Mouse (Mus musculus) spleen, adult 2 months (tissue): Measurements from ENCODE around the gene Lrp3. TPM values are rescaled to one million over a fixed set of nuclear protein-coding genes. Genes with fewer than 3 reads are reported as not detected.

Source experiments
- DNase-seq, 2 experiments: peaks; one replicate each; pipeline versions ENCODE4 v3.0.0 to v3.0.0-alpha.2; 2012 to 2021; ENCODE audit warnings: low spot score in 2 of 2, low read depth in 1 of 2
- H3K27ac ChIP-seq: fragments of 200-500 bp; 2 replicates; pipeline ENCODE4 v1.5.1; 2012; ENCODE audit warnings: low read length, inconsistent platforms; ENCODE audit not compliant: insufficient read depth
- H3K27me3 ChIP-seq: fragments of 200-500 bp; 2 replicates; pipeline ENCODE4 v1.6.1; 2012; ENCODE audit warnings: mild to moderate bottlenecking, moderate library complexity, low read length, inconsistent platforms; ENCODE audit not compliant: control insufficient read depth, insufficient read depth
- H3K36me3 ChIP-seq: fragments of 200-500 bp; 2 replicates; pipeline ENCODE4 v1.6.1; 2012; ENCODE audit warnings: mild to moderate bottlenecking, low read length, inconsistent platforms; ENCODE audit not compliant: control insufficient read depth, insufficient read depth
- H3K4me1 ChIP-seq: fragments of 200-500 bp; 2 replicates; pipeline ENCODE4 v1.6.1; 2011; ENCODE audit warnings: inconsistent platforms; ENCODE audit not compliant: control insufficient read depth, insufficient read depth, insufficient read length
- H3K4me3 ChIP-seq: fragments of 200-500 bp; 2 replicates; pipeline ENCODE4 v1.5.1; 2011; ENCODE audit warnings: mild to moderate bottlenecking, inconsistent platforms; ENCODE audit not compliant: insufficient read depth, insufficient read length; ENCODE audit errors: extremely low read depth
- CTCF ChIP-seq: fragments of 200-500 bp; IDR thresholded peaks from 2 replicates; pipeline ENCODE4 v1.5.1; 2011; ENCODE audit warnings: mild to moderate bottlenecking, inconsistent platforms; ENCODE audit not compliant: insufficient read depth, insufficient read length, insufficient replicate concordance; ENCODE audit errors: extremely low read depth
- POLR2A ChIP-seq: fragments of 200-500 bp; IDR thresholded peaks from 2 replicates; pipeline ENCODE4 v1.6.1; 2011; ENCODE audit warnings: low read depth, low read length, inconsistent platforms
- WGBS: fragments of 180-500 bp; shearing (Covaris S2); methylation state at CpG from one replicate; pipeline ENCODE4 v1.1.7; 2018; 5-methylcytosine and 5-hydroxymethylcytosine counted together
- polyA plus RNA-seq: library from polyadenylated mRNA; depleted of rRNA; stranded (reverse); fragments of >200 nt; gene quantifications from 2 replicates; pipeline ENCODE4 v1.2.3, GENCODE M21; 2012

Gene Lrp3
- polyA plus RNA-seq, 1 experiment: 3.6 TPM

DNA sequence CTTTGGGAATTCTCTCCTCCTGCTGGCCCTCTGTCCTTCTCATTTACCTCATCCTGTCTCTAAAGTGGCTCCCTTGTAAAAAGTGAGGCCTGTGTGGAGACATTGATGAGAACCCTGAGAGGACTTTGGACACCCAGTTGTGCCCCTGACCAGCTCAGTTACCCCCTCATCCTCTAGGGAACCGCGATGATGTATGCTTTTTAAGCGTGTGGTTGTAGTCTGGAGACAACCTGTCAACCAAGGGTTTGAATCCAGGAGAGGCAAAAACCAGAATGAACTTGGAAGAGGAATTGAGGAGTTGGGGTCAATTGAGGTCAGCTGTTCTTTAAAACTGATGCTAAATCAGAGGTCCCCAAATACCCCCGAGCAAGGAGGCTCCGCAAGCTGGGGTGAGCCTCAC, 433 bp upstream of the Lrp3 start:
- H3K27ac ChIP-seq: no peak overlapping the region
- WGBS: 49% methylated on average over 5 of the region's 5 CpGs
- no peak overlapping the region for H3K4me3 ChIP-seq
- H3K36me3 ChIP-seq: no peaks in the 10 kb centered on the region
- peaks cover 7% of the 10 kb centered on the region for H3K27me3 ChIP-seq
- DNase-seq: no peak
- no peaks in the 10 kb centered on the region for H3K4me1 ChIP-seq
- TF ChIP-seq CTCF: no peak
- no peak for TF ChIP-seq POLR2A

GRCm38 (mm10) chr7:35214442-35215222, 666 bp downstream of the Lrp3 start:
- Histone ChIP-seq H3K27me3 (peaks cover 7% of the 10 kb centered on the region), H3K4me3 (peak overlapping the region; percentile 8; the same call in 1 of the 2 replicates), H3K27ac (no peak overlapping the region), H3K4me1 (no peaks in the 10 kb centered on the region), H3K36me3 (no peaks in the 10 kb centered on the region)
- TF ChIP-seq POLR2A (no peak), CTCF (no peak)
- WGBS: 2% methylated on average over 77 of the region's 79 CpGs
- DNase-seq: no peak

DNA sequence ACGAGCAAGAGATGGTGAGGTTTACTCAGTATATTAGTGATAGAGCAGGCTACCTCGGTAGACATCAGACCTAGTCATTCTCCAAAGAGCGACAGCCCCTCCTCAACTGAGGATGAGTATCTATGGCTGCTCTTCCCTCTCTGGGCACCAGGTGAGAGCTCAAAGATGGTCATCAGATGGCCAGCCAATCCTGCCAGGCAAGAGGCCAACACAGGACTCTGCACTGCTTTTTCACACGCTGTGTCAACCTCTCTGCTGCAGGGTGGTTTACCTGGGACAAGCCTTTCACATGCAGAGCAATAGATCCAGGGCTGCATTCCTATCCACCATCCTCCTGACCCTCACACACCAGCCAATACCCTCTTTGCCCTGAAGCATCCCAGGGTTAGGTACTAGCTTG, 3.5 kb downstream of the Lrp3 start:
- DNase-seq: no peak
- Histone ChIP-seq H3K36me3 (no peaks in the 10 kb centered on the region), H3K27ac (no peak overlapping the region), H3K4me1 (no peaks in the 10 kb centered on the region), H3K4me3 (no peak overlapping the region), H3K27me3 (peaks cover 7% of the 10 kb centered on the region)
- 84% methylated on average over 4 of the region's 4 CpGs for WGBS
- TF ChIP-seq CTCF (no peak), POLR2A (no peak)

DNA sequence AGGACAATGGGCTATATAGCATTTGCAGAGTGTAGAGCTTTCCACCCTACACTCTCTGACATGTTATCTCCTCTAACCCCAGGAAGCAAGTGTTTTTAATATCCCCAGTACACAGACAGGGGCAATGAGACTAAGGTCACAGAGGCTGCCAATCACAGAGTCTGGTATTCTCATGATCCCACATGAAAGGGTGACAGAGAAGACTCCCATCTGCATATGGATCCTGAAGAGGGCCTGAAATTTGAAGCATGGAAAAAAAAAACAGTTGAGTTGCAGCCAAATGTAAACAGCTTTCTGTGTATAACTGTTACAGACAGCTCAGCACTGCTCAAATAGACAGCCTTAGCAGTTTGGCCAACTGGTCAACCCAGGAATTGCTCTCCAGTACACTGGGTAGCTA, 15.5 kb downstream of the Lrp3 start:
- TF ChIP-seq POLR2A (no peak), CTCF (no peak)
- no peaks in the 10 kb centered on the region for H3K27me3 ChIP-seq

DNA sequence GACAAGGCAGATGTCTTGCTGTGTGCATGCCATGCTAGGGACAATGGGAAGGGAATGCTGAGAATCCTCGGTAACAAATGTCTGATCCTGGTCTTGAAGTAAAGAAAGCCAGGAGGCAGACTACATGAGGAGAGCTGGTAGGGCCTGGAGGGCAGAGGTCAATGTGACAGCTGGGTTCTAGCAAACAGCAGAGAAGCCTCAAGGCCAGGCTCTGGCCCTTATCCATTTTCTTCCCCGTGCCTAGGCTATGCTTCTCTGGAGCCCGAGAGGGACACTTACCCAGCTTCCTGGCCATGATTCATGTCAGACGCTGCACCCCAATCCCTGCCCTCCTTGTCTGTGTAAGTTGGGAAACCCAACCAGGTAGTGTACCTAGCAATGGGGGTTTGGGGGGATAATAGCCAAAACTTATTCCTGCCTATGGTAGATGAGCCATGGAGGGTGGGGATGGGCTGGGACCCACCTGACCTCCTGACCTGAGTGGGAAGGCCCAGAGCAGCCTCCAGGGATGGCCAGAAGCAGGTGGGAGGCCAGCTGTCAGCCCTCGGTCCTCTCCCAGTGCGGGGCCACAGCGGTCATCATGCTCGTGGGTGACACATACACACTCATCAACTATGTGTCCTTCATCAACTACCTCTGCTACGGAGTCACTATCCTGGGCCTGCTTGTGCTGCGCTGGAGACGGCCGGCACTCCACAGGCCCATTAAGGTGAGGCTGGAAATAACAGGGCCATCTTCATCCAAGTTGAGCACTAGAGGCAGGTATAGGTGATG, 16.1 kb downstream of the Lrp3 start:
- Histone ChIP-seq H3K27ac (no peak overlapping the region), H3K36me3 (no peaks in the 10 kb centered on the region), H3K4me3 (no peak overlapping the region), H3K4me1 (no peaks in the 10 kb centered on the region), H3K27me3 (no peaks in the 10 kb centered on the region)
- DNase-seq: no peak
- TF ChIP-seq CTCF: no peak
- TF ChIP-seq POLR2A: no peak
- 90% methylated on average over 12 of the region's 12 CpGs for WGBS

More for the DNA sequence above, 15.5 kb downstream of the Lrp3 start:
- Histone ChIP-seq H3K27ac (no peak overlapping the region), H3K4me3 (no peak overlapping the region), H3K36me3 (no peaks in the 10 kb centered on the region), H3K4me1 (no peaks in the 10 kb centered on the region)
- DNase-seq: no peak

DNA sequence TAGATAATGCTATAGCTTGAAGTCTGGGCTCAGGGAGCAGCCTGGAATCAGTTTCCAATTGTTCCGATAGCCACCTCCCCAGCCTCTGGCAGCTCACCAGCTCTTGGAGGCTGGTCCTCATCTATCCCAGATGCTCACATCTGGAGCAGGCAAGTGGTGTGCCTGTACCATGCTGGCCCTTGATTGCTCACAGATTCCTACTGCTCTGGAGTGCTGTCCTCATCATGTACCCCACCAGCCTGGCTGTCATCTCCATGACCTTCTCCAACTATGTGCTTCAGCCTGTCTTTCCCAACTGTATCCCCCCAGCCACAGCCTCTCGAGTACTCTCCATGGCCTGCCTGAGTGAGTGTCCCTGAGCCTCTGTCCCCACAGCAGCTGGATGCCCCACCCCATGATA, 18.3 kb downstream of the Lrp3 start:
- H3K4me3 ChIP-seq: no peak overlapping the region

More for the DNA sequence above, 18.3 kb downstream of the Lrp3 start:
- Histone ChIP-seq H3K4me1 (no peaks in the 10 kb centered on the region), H3K36me3 (no peaks in the 10 kb centered on the region), H3K27ac (no peak overlapping the region), H3K27me3 (no peaks in the 10 kb centered on the region)
- TF ChIP-seq POLR2A: no peak
- no peak for TF ChIP-seq CTCF
- DNase-seq: no peak
- WGBS: 69% methylated on average over 2 of the region's 2 CpGs
